Mouse (Mus musculus) gastrocnemius, postnatal 14 days (tissue): ENCODE results near the gene Fam81a. TPM values are rescaled to one million over a fixed set of nuclear protein-coding genes. Genes with fewer than 3 reads are reported as not detected.

Experiments
- total RNA-seq, 2 experiments: library from RNA; stranded (reverse); gene quantifications; 2 replicates each; pipeline ENCODE4 v1.2.3; 2021

The Fam81a gene
- total RNA-seq, 2 experiments from 2014 or later = 1.9 to 2.1 TPM

Other genes with a start within 250 kb of the Fam81a start
- gene Bnip2, start 153.1 kb downstream of the Fam81a start, total RNA-seq = 10 to 100 TPM; 67.1 to 67.3 TPM
- gene Gtf2a2, start 130.0 kb downstream of the Fam81a start, total RNA-seq = 10 to 100 TPM; 43.4 to 46.7 TPM
- not detected for gene Gcnt3, start 104.5 kb downstream of the Fam81a start, total RNA-seq
- 10 to 100 TPM; 14.4 to 15.2 TPM for gene Myo1e, start 64.8 kb upstream of the Fam81a start, total RNA-seq